Mouse (Mus musculus) forebrain, postnatal 0 days (tissue): Measurements from ENCODE around the gene Slc45a1. TPM values are rescaled to one million over a fixed set of nuclear protein-coding genes. Genes with fewer than 3 reads are reported as not detected.
A peak's percentile ranks its signal among the peaks of the same experiment; 100 is the strongest.

Experiments
- ATAC-seq: fragments of 200-750 bp; cut with Nextera tagmentation; 2 replicates; pipeline ENCODE4 v1.8.0; 2017; ENCODE audit warnings: mild to moderate bottlenecking, moderate library complexity
- DNase-seq: peaks from one replicate; pipeline ENCODE4 v3.0.0-alpha.2; 2015
- H3K27ac ChIP-seq: fragments of 300-500 bp; sonication (generic); 2 replicates; pipeline ENCODE4 v1.5.1; 2014; ENCODE audit warnings: low read depth, mild to moderate bottlenecking, antibody characterized with exemption, low read length, moderate library complexity, mixed read lengths
- H3K27me3 ChIP-seq: fragments of 300-500 bp; sonication (generic); 2 replicates; pipeline ENCODE4 v1.6.1; 2014; ENCODE audit warnings: mild to moderate bottlenecking, low read length, mixed read lengths; ENCODE audit not compliant: insufficient read depth
- H3K36me3 ChIP-seq: fragments of 300-500 bp; sonication (generic); 2 replicates; pipeline ENCODE4 v1.6.1; 2014; ENCODE audit warnings: mild to moderate bottlenecking, moderate library complexity; ENCODE audit not compliant: insufficient read depth
- H3K4me1 ChIP-seq: fragments of 300-500 bp; sonication (generic); 2 replicates; pipeline ENCODE4 v1.6.1; 2014; ENCODE audit warnings: antibody characterized with exemption; ENCODE audit not compliant: insufficient read depth
- H3K4me2 ChIP-seq: fragments of 300-500 bp; sonication (generic); 2 replicates; pipeline ENCODE4 v1.6.1; 2014; ENCODE audit warnings: low read depth, mild to moderate bottlenecking, moderate library complexity
- H3K4me3 ChIP-seq: fragments of 300-500 bp; sonication (generic); 2 replicates; pipeline ENCODE4 v1.5.1; 2014; ENCODE audit warnings: low read depth, low read length, mixed read lengths
- H3K9ac ChIP-seq: fragments of 300-500 bp; sonication (generic); 2 replicates; pipeline ENCODE4 v1.6.1; 2014; ENCODE audit warnings: mild to moderate bottlenecking
- H3K9me3 ChIP-seq: fragments of 300-500 bp; sonication (generic); 2 replicates; pipeline ENCODE4 v1.6.1; 2016; ENCODE audit warnings: low read length
- CTCF ChIP-seq: sonication (generic); IDR thresholded peaks from 2 replicates; pipeline ENCODE4 v1.5.1; 2016; ENCODE audit warnings: antibody characterized with exemption, control low read depth, low read depth
- WGBS: fragments of 180-500 bp; shearing (Covaris S2); extraction: QIAGEN DNeasy Blood & Tissue Kit; methylation state at CpG from one replicate; pipeline ENCODE4 v1.1.7; 2014; 5-methylcytosine and 5-hydroxymethylcytosine counted together
- polyA plus RNA-seq: library from polyadenylated mRNA; unstranded; fragments of >200 nt; fragmentation: Nextera tagmentation; extraction: Ambion mirVana; gene quantifications from 2 replicates; pipeline ENCODE4 v1.2.1, GENCODE M21; 2015
- total RNA-seq: library from RNA; depleted of rRNA; stranded (reverse); fragments of >200 nt; gene quantifications from 2 replicates; pipeline ENCODE4 v1.2.3, GENCODE M21; 2014; rRNA removed

The Slc45a1 gene
- total and polyA plus RNA-seq, 2 experiments from 2014 or later: 37.2 to 43.9 TPM

GRCm38 (mm10) chr4:150587597-150588299 lies 64.2 kb downstream of the Slc45a1 start:
- Histone ChIP-seq H3K27ac (no peak overlapping the region), H3K36me3 (no peaks in the 10 kb centered on the region), H3K27me3 (no peaks in the 10 kb centered on the region), H3K4me2 (no peak overlapping the region), H3K4me1 (peaks cover 21% of the 10 kb centered on the region), H3K4me3 (no peak overlapping the region), H3K9me3 (no peaks in the 10 kb centered on the region), H3K9ac (no peak overlapping the region)
- no peak for TF ChIP-seq CTCF
- no peak for DNase-seq
- 79% methylated on average over 8 of the region's 8 CpGs for WGBS
- ATAC-seq: no peak

DNA sequence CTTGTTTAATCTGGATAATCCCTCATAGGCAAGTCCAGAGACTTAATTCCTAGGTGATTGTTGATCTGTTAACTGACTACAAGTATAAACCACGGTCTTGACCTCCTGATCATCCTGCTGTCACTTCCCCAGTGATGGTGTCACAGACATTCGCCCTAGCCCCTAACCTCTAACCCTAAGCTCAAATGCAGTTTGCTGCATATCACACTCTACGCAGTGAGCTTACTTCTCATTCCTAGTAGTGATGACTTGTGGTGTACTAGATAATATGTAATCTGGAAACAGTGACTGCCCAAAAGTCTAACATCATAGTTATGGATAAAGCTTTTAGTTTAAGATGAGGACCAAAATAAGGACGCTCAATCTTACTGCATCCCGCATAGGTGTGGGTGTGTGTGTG lies 65.7 kb downstream of the Slc45a1 start:
- H3K36me3 ChIP-seq: no peaks in the 10 kb centered on the region
- peaks cover 21% of the 10 kb centered on the region for H3K4me1 ChIP-seq
- no peaks in the 10 kb centered on the region for H3K9me3 ChIP-seq
- H3K4me3 ChIP-seq: no peak overlapping the region
- no peak overlapping the region for H3K4me2 ChIP-seq
- H3K27ac ChIP-seq: no peak overlapping the region
- no peak overlapping the region for H3K9ac ChIP-seq
- DNase-seq (no peak), ATAC-seq (no peak)
- TF ChIP-seq CTCF: no peak
- 96% methylated on average over 5 of the region's 5 CpGs for WGBS
- no peaks in the 10 kb centered on the region for H3K27me3 ChIP-seq

DNA sequence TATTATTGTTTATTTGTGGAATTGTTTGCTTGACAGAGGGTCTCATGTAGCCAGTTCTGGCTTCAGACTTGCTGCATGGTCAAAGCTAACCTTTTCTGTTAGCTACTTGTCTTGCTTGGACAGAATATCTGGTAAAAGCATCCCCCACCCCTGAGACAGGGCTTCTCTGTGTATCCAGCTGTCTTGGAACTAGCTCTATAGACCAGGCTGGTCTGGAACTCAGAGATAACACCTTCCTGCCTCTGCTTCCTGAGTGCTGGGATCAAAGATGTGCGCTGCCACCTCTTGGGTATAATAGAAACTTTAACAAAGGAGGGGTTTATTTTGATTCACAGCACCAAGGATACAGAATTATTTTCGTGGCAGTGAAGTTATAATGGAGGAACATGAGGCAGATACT lies 66.2 kb downstream of the Slc45a1 start:
- Histone ChIP-seq H3K4me1 (peaks cover 21% of the 10 kb centered on the region), H3K27ac (no peak overlapping the region), H3K36me3 (no peaks in the 10 kb centered on the region), H3K27me3 (no peaks in the 10 kb centered on the region), H3K9me3 (no peaks in the 10 kb centered on the region), H3K4me3 (no peak overlapping the region), H3K9ac (no peak overlapping the region), H3K4me2 (no peak overlapping the region)
- no peak for TF ChIP-seq CTCF
- DNase-seq (no peak), ATAC-seq (no peak)
- 85% methylated on average over 2 of the region's 2 CpGs for WGBS

DNA sequence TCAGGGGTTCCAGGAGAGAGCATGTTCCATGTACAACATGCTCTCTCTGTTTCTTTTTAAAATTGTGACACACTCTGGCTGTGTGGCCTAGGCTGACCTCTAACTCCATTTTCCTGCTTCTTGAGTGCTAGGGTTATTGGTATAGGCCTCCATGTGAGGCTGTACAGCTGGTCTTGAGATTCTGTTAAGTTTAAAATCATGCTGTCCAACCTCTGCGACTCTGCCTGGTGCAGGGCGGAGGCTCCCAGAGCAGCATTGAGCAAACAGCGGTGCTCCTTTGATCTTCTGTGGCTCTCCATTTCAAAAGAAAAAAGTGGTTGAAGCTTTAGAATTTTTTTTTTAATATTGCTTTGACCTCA lies 68.2 kb downstream of the Slc45a1 start:
- Histone ChIP-seq H3K27me3 (no peaks in the 10 kb centered on the region), H3K9me3 (no peaks in the 10 kb centered on the region), H3K4me2 (no peak overlapping the region), H3K36me3 (no peaks in the 10 kb centered on the region), H3K4me1 (peaks cover 21% of the 10 kb centered on the region), H3K27ac (peak overlapping the region; percentile 69), H3K9ac (0 out of 2 replicates have a peak overlapping the region, but pooled peaks have one; percentile 22), H3K4me3 (no peak overlapping the region)
- peak; percentile 36; the same call in 1 of the 2 replicates for ATAC-seq
- 50% methylated on average over 3 of the region's 3 CpGs for WGBS
- TF ChIP-seq CTCF: no peak
- no peak for DNase-seq

DNA sequence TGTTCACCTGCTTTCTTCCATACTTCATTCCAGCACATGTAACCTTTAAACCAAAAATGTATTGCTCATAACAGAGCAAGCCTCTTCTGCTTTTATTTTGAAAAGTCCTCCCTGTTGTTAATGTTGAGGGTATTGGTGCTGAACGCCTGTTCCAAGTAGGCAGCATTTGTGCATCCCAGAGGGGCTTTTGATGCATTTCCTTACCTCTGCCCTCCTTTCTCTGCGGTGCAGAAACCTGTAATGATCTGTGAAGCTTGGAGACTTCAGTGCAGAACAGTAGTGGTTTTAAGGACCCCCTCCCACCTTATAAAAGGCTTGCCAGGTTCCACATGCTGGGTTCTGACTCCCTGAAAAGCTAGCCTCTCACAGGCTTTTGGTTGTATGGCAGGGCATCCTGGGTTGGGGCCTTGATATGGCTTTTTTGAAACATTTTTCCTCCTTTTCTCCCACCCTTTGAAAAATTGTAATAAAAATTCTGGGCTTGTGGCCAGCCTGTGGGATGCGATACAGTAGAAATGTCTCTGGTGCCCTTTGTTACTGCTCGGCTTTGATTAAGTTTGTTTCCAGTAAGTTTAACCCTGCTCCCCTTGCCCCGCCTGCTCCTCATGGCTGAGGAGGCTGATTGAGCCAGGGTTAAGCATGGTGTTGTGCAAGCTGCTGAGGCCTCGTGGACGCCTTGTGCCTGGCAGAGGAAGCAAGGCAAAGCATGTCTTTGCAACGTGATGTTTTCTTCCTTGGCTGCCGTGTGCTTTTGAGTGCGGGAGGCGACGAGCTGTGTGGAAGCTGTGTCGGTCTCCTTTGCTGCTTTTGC lies 68.8 kb downstream of the Slc45a1 start:
- peaks cover 21% of the 10 kb centered on the region for H3K4me1 ChIP-seq
- H3K9ac ChIP-seq: peak overlapping the region; percentile 22; the same call in 1 of the 2 replicates

DNA sequence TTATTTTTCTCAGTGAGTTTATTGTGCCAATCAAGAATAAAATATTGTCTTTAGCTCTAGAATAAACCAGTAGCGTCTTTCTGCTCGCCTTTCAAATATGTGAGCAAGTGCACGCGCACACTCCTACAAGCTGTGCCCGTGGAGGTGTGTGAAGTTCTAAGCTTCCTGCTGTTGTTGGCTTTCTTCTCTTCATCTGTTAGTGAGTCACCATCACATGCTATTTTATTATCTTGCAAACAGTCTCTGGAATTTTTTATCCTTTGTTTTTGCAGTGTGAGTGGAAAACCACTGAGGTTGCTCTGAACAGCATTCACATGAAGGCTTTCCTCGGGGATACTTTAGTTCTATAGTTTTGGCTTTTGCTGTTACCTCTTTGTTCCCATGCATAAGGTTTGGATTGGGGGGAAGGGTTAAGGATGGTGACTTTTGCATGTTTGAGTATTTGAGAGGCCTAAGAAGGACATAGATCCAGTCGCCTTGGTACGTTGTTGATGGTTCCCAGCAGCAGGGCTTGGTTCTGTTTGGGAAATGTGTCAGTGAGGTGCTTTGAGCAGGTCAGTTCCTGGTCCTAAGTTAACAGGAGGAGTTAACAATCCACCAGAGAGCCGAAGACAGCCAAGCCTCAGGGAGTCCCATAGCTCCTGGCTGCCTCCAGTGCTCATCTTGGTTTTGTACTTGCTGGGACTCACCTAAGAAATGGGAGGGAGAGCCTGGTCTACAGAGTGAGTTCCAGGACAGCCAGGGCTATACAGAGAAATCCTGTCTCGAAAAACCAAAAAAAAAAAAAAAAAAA lies 69.8 kb downstream of the Slc45a1 start:
- TF ChIP-seq CTCF: no peak
- Histone ChIP-seq H3K36me3 (no peaks in the 10 kb centered on the region), H3K4me2 (no peak overlapping the region), H3K4me3 (no peak overlapping the region), H3K4me1 (peaks cover 15% of the 10 kb centered on the region), H3K9ac (no peak overlapping the region), H3K9me3 (no peaks in the 10 kb centered on the region), H3K27ac (no peak overlapping the region), H3K27me3 (no peaks in the 10 kb centered on the region)
- ATAC-seq (no peak), DNase-seq (no peak)
- 65% methylated on average over 10 of the region's 10 CpGs for WGBS

More for the DNA sequence above, 68.8 kb downstream of the Slc45a1 start:
- Histone ChIP-seq H3K4me2 (peak overlapping the region; percentile 24), H3K36me3 (no peaks in the 10 kb centered on the region), H3K27me3 (no peaks in the 10 kb centered on the region), H3K9me3 (no peaks in the 10 kb centered on the region), H3K4me3 (no peak overlapping the region), H3K27ac (peak overlapping the region; percentile 69)
- peak; percentile 87 for ATAC-seq
- DNase-seq: peak; percentile 72
- peak; percentile 15; the same call in 1 of the 2 replicates for TF ChIP-seq CTCF
- 10% methylated on average over 13 of the region's 13 CpGs for WGBS

Other genes with a start within 250 kb of the Slc45a1 start
- 22.3 and 34.9 TPM in 2 replicates for gene Errfi1, start 201.7 kb upstream of the Slc45a1 start, total RNA-seq
- gene Errfi1, start 201.7 kb upstream of the Slc45a1 start, polyA plus RNA-seq: 16.5 and 17.2 TPM in 2 replicates